Mouse (Mus musculus) stomach, embryonic 14.5 days (tissue): ENCODE measurements at regions not wholly inside any gene's neighbourhood (a gene's known extent, or its start where the extent isn't known, plus 50 kb on each side); places are given as distances from the start of the nearest gene placed in this dataset.
A peak's percentile ranks its signal among the peaks of the same experiment; 100 is the strongest.

Source experiments
- ATAC-seq: fragments of 200-750 bp; cut with Nextera tagmentation; 2 replicates; pipeline ENCODE4 v1.8.0; 2017; ENCODE audit warnings: low read depth, moderate TSS enrichment; ENCODE audit not compliant: insufficient number of reproducible peaks, insufficient read depth, low FRiP score
- H3K27ac ChIP-seq: fragments of 300-500 bp; sonication (generic); 2 replicates; pipeline ENCODE4 v1.5.1; 2014; ENCODE audit warnings: mild to moderate bottlenecking, low read length, moderate library complexity, mixed read lengths
- H3K27me3 ChIP-seq: fragments of 300-500 bp; sonication (generic); 2 replicates; pipeline ENCODE4 v1.6.1; 2014; ENCODE audit warnings: low read length, control low read depth, mixed read lengths; ENCODE audit not compliant: control insufficient read depth, insufficient read depth
- H3K36me3 ChIP-seq: fragments of 300-500 bp; sonication (generic); 2 replicates; pipeline ENCODE4 v1.6.1; 2014; ENCODE audit warnings: mild to moderate bottlenecking, control low read depth, low read length, moderate library complexity, mixed read lengths; ENCODE audit not compliant: control insufficient read depth, insufficient read depth
- H3K4me1 ChIP-seq: fragments of 300-500 bp; sonication (generic); 2 replicates; pipeline ENCODE4 v1.6.1; 2014; ENCODE audit warnings: low read length, control low read depth, mixed read lengths; ENCODE audit not compliant: control insufficient read depth, insufficient read depth
- H3K4me2 ChIP-seq: fragments of 300-500 bp; sonication (generic); replicated peaks from 2 replicates; pipeline ENCODE4 v1.6.1; 2014; ENCODE audit warnings: low read depth, low read length, control low read depth
- H3K4me3 ChIP-seq: fragments of 300-500 bp; sonication (generic); 2 replicates; pipeline ENCODE4 v1.5.1; 2014; ENCODE audit warnings: low read depth, low read length, control low read depth
- H3K9ac ChIP-seq: fragments of 300-500 bp; sonication (generic); replicated peaks from 2 replicates; pipeline ENCODE4 v1.6.1; 2014; ENCODE audit warnings: low read depth, mild to moderate bottlenecking, control low read depth, low read length, moderate library complexity, mixed read lengths
- H3K9me3 ChIP-seq: fragments of 300-500 bp; sonication (generic); 2 replicates; pipeline ENCODE4 v1.6.1; 2016; ENCODE audit warnings: low read depth, low read length, control low read depth; ENCODE audit not compliant: control insufficient read depth
- WGBS: fragments of 180-500 bp; shearing (Covaris S2); extraction: QIAGEN DNeasy Blood & Tissue Kit; methylation state at CpG from one replicate; pipeline ENCODE4 v1.1.7; 2014; 5-methylcytosine and 5-hydroxymethylcytosine counted together

DNA sequence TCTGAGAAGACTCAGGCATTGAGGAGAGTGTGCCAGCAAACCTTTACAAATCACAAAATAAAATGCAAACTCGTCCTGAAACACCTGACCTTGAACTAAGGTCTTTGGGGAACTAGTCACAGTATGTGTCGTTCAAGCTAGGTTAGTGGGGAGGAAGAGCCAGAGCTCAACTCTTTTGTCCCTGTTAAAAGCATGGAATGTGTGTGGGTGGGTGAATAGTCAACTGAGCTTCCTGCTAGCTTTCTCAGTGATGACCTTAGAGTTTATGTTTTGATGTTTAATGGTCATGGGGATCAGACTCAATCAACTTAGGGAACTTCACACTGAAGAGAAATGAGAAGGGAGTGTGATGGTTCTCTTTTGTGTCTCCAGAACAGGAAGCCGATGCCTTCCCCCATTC lies 172.7 kb upstream of the Sox9 start:
- no peak overlapping the region for H3K4me2 ChIP-seq
- H3K4me1 ChIP-seq: no peaks in the 10 kb centered on the region
- no peak overlapping the region for H3K9ac ChIP-seq
- H3K4me3 ChIP-seq: no peak overlapping the region
- H3K9me3 ChIP-seq: no peaks in the 10 kb centered on the region
- WGBS: 48% methylated on average over 3 of the region's 3 CpGs
- H3K27ac ChIP-seq: no peak overlapping the region
- H3K36me3 ChIP-seq: no peaks in the 10 kb centered on the region
- no peak for ATAC-seq
- H3K27me3 ChIP-seq: no peaks in the 10 kb centered on the region

DNA sequence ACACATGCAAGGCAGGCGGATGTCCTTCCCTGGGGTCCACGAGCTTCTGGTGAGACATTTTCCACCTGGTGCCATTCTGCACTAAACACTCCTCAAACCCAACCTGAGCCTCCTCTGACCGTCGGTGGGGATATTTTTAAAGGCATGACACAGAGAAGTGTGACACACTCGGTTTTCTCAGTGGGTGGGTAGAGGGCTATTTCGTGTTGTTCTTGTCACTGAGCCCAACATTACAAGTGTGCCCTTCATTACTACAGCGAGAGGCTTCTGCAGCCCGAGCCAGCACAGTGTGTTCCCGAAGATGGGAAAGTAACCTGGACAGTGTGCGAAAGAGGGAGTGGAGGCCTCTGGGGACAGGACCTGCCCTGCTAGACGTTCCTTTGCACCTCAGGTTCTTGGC lies 171.0 kb upstream of the Sox9 start:
- WGBS: 55% methylated on average over 11 of the region's 11 CpGs
- no peaks in the 10 kb centered on the region for H3K27me3 ChIP-seq
- H3K27ac ChIP-seq: no peak overlapping the region
- H3K9ac ChIP-seq: no peak overlapping the region
- no peaks in the 10 kb centered on the region for H3K36me3 ChIP-seq
- no peak overlapping the region for H3K4me2 ChIP-seq
- no peak for ATAC-seq
- H3K4me1 ChIP-seq: no peaks in the 10 kb centered on the region
- no peaks in the 10 kb centered on the region for H3K9me3 ChIP-seq
- H3K4me3 ChIP-seq: no peak overlapping the region

DNA sequence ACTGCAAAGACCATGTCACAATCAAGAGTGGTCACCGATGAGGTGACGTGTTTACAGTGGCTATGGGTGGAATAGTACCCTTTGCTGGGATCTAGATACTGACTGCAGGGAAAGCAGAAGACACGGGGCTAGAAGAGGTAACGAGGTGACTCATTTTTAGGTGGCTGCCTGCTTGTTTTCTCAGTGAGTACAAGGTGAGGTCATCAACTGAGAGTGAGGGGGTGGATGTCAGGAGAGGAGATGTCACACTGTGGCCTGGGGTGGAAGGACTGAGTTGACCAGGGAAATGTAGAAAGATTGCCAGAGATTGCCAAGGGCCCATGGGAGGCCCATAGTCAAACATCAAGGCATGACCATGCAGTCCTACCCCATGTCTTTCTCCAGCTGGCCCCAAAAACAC lies 166.4 kb upstream of the Sox9 start:
- H3K9me3 ChIP-seq: no peaks in the 10 kb centered on the region
- 87% methylated on average over 4 of the region's 4 CpGs for WGBS
- H3K4me3 ChIP-seq: no peak overlapping the region
- H3K36me3 ChIP-seq: no peaks in the 10 kb centered on the region
- no peak overlapping the region for H3K9ac ChIP-seq
- no peak for ATAC-seq
- H3K4me1 ChIP-seq: peaks cover 4% of the 10 kb centered on the region
- no peaks in the 10 kb centered on the region for H3K27me3 ChIP-seq
- H3K4me2 ChIP-seq: no peak overlapping the region
- no peak overlapping the region for H3K27ac ChIP-seq

DNA sequence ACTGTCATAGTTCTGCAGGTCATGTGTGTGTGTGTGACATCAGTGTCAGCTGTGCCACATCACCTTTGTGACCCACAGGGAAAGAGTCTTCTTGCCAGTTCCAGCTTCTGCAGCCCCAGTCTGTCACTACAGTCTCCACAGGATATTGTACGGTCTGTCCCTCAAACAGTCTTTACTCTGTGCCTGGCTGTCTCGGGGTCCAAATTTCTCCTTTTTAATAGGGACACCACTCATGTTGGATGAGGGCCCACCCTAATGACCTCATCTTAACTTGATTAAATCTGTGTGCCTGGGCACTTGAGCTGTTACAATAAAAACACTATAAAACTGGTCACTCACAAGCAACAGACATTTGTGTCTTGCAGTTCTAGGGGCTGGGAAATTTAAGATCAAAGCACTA lies 165.1 kb upstream of the Sox9 start:
- no peak overlapping the region for H3K4me3 ChIP-seq
- H3K4me2 ChIP-seq: no peak overlapping the region
- WGBS: 71% methylated on average over 2 of the region's 2 CpGs
- peaks cover 10% of the 10 kb centered on the region for H3K4me1 ChIP-seq
- H3K36me3 ChIP-seq: no peaks in the 10 kb centered on the region
- H3K9ac ChIP-seq: no peak overlapping the region
- no peak for ATAC-seq
- no peaks in the 10 kb centered on the region for H3K27me3 ChIP-seq
- H3K27ac ChIP-seq: no peak overlapping the region
- no peaks in the 10 kb centered on the region for H3K9me3 ChIP-seq

DNA sequence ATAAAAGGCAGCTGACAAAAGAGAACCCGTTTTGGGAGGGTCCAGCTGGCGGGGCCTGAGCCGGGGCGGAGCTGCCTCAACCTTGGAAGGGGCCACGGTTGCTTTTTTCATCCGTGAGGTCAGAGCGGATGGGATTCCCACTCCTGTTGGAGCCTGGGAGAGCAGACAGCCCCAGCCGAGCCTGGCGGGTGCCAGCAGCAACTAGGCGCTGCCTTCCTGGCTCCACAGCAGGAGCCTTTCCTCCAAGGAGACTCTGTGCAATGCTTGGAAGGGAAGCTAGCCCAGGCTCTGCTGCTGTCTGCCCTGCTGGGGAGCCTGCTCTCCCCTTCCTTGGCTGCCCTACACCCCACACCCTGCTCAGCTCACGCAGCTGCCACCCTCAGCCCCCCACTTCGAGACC lies 161.1 kb upstream of the Sox9 start:
- peak; percentile 42; the same call in 1 of the 2 replicates for ATAC-seq

DNA sequence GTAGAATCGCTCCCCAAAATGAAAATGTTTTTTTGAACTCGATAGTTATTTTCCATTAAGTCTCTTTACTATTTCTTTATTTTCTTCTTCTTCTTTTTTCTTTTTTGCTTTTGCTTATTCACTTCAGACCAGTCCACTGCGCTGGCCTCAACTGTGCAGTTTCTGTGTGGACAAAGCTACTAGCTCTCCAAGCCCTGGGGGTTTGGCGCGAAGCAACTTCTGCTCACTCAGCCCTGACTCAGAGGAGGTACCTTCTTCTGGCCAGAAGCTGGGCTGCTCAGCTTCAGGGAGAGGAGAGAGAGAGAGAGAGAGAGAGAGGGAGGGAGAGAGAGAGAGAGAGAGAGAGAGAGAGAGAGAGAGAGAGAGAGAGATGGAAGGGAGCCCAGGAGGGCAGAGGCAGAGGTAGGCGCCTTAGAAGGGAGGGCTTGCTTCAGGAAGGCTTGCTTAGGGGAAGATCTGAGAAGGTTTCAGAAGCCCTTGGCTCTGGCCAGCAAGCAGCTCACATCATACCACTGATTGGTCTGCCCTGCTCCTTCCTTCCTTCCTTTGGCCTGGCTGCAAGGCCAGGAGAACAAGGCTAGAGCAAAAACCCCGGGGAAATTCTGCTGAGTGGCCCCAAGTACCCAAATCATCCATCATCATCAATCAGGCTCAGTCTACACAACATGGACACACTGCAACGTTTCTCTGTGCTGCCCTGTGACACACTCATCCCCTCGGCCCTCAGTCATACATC lies 160.5 kb upstream of the Sox9 start:
- no peak overlapping the region for H3K9ac ChIP-seq
- H3K27ac ChIP-seq: no peak overlapping the region
- no peaks in the 10 kb centered on the region for H3K27me3 ChIP-seq
- 47% methylated on average over 9 of the region's 9 CpGs for WGBS
- peak overlapping the region; percentile 24; the same call in 1 of the 2 replicates for H3K4me2 ChIP-seq
- no peaks in the 10 kb centered on the region for H3K36me3 ChIP-seq
- H3K4me3 ChIP-seq: no peak overlapping the region
- ATAC-seq: no peak
- no peaks in the 10 kb centered on the region for H3K9me3 ChIP-seq
- H3K4me1 ChIP-seq: peaks cover 10% of the 10 kb centered on the region

More for the DNA sequence above, 161.1 kb upstream of the Sox9 start:
- WGBS: 12% methylated on average over 12 of the region's 12 CpGs
- H3K4me2 ChIP-seq: peak overlapping the region; percentile 24
- H3K9ac ChIP-seq: no peak overlapping the region
- peaks cover 10% of the 10 kb centered on the region for H3K4me1 ChIP-seq
- H3K27me3 ChIP-seq: no peaks in the 10 kb centered on the region
- H3K4me3 ChIP-seq: 0 out of 2 replicates have a peak overlapping the region, but pooled peaks have one; percentile 4
- H3K9me3 ChIP-seq: no peaks in the 10 kb centered on the region
- H3K36me3 ChIP-seq: no peaks in the 10 kb centered on the region
- H3K27ac ChIP-seq: no peak overlapping the region

DNA sequence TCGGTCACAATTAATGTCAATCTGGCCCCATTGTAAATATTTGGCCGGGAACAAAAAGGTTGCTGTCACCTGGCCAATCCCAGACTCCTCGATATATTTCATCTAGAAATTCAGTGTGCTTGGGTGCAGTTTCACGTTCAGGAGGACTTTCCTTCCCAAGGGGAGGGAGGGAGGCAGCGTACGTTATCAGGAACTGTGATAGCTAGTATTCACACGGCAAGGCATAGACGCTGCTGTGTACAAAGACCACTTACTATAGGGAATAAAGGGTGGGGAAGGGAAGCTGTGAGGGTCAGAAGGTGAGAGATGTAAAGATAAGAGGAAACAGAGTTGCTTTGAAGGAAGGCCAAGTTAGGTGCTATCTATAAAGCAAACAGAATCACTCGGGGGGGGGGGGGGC lies 132.7 kb upstream of the Sox9 start:
- Histone ChIP-seq H3K9me3 (no peaks in the 10 kb centered on the region), H3K4me1 (0 out of 2 replicates have a peak, but pooled peaks cover 2% of the 10 kb centered on the region), H3K36me3 (no peaks in the 10 kb centered on the region), H3K9ac (no peak overlapping the region), H3K4me2 (no peak overlapping the region), H3K4me3 (no peak overlapping the region), H3K27ac (no peak overlapping the region), H3K27me3 (no peaks in the 10 kb centered on the region)
- 15% methylated on average over 9 of the region's 9 CpGs for WGBS
- ATAC-seq: peak; percentile 56; the same call in 1 of the 2 replicates

DNA sequence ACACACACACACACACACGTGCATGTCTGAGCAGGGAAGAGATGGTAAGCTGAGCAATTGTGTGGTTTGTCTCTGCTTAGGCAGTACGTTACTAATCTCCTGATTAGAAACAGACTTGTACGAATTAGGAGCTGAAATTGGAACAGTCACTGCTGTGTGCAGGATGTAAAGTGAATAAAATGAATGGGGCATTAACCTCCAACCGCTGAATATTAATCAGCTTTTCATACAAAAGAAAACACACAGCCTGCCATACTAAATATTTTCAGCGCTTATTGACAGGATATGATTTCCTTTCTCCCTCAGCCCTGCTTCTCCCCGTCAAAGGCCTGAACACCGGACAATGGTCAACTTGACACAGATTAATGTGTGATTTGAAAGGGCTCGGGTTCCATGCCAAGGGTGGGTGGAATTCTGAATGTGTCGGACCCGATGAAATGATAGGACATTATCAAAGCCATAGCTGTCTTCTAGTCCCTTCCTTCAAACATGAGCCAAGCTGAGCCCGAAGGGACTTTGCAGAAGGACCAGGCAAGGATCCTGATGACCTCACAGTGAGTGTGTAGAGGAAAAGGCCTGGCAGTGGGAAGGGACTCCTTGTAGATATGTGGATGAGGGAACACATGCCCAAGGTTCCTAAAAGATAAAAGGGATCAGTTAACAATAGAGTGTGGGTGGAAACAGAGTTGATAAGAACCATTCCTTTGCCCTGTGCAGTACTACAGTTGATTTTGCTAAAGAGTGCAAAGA lies 124.4 kb upstream of the Sox9 start:
- no peak overlapping the region for H3K4me2 ChIP-seq
- no peaks in the 10 kb centered on the region for H3K4me1 ChIP-seq
- 49% methylated on average over 11 of the region's 11 CpGs for WGBS
- H3K4me3 ChIP-seq: no peak overlapping the region
- no peaks in the 10 kb centered on the region for H3K9me3 ChIP-seq
- H3K27me3 ChIP-seq: no peaks in the 10 kb centered on the region
- H3K36me3 ChIP-seq: no peaks in the 10 kb centered on the region
- H3K9ac ChIP-seq: no peak overlapping the region
- no peak overlapping the region for H3K27ac ChIP-seq
- no peak for ATAC-seq
